Mouse (Mus musculus): Measurements from ENCODE around the gene Ntrk2.
"Not testable (repeated sequence)": the region's sequence is repeated elsewhere in the genome, so short reads cannot be mapped to it uniquely, and the experiment has no call there.

Gene Ntrk2

GRCm38 (mm10) chr13:59107791-59108190 lies 301.4 kb downstream of the Ntrk2 start:
- not testable (repeated sequence) for DNase-seq (ENCODE audit: inconsistent age in 2 of 2, low spot score in 1 of 2)

DNA sequence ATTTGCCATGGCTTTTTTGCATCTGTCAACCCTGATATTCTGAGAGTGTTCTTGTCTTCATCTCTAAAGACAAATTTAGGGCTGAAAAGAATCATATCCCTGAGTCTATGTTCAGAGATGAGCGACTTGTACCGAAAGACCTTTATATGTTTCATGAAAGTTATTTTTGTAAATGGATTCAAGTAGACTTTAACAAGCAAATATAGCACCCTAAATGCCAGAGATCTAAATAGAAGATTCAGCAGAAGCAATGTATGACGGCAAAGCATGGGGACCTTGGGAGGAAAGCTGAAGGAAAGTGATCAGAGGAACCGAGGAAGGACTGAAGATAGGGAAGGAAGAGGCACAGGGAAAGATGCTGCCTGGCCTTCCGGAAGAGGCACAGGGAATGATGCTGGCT lies 303.7 kb downstream of the Ntrk2 start:
- DNase-seq (ENCODE audit: inconsistent age in 2 of 2, low spot score in 1 of 2), result no peak

- no peak for DNase-seq (ENCODE audit: inconsistent age in 2 of 2, low spot score in 1 of 2)
These were observed 308.3 kb downstream of the Ntrk2 start for GRCm38 (mm10) chr13:59114684-59115083.

GRCm38 (mm10) chr13:59115551-59115950 lies 309.2 kb downstream of the Ntrk2 start:
- DNase-seq (ENCODE audit: inconsistent age in 2 of 2, low spot score in 1 of 2), result no peak

DNA sequence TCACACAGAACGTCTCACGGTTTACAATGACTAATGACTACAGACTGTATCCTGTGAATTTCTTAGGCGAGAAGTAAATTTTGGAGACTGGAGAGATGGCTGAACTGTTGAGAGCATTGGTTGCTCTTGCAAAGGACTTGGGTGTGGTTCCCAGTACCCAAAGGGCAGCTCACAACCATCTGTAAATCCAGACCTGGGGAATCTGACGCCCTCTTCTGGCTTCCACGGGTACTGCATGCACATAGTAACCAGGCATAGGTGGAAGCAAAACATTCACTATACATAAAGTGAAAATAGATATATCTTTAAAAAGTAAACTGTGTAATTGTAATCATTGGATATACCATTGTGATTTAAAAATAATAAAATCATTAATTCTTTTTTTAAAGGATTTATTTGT lies 310.9 kb downstream of the Ntrk2 start:
- DNase-seq (ENCODE audit: inconsistent age in 2 of 2, low spot score in 1 of 2), result no peak

- no peak for DNase-seq (ENCODE audit: inconsistent age in 2 of 2, low spot score in 1 of 2)
These were observed 313.4 kb downstream of the Ntrk2 start for GRCm38 (mm10) chr13:59119596-59120394.

DNA sequence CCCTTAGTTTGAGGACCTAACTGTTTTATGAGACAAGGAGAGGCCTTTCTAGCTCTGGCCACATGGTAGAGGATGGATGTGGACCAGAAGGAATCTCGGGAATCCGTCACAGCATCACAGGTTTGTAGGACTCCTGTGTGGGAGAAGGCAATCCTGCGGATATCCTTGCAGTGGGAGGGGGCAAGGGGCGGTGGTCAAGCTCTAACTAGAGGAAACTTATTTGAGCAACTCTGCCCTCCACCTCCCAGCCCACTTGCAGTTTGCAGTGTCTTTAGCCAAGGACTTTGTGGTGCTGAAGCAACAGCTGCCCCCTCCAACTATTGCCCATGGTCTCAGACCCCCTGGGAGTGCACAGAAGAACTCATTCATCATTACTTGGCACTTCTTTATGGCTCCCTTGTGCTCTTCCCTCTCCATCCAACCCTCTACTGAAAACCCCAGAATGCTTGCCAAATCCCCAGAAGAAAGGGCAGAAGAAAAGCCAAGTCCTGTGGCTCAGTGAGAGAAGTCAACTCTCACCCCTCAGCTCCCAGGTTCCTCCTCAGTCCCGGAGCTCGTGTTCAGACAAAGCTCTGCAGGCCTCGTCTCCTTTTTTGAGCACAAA lies 336.9 kb downstream of the Ntrk2 start:
- peak in 1 of 2 experiments; percentile 24 for DNase-seq (ENCODE audit: inconsistent age in 2 of 2, low spot score in 1 of 2)

DNA sequence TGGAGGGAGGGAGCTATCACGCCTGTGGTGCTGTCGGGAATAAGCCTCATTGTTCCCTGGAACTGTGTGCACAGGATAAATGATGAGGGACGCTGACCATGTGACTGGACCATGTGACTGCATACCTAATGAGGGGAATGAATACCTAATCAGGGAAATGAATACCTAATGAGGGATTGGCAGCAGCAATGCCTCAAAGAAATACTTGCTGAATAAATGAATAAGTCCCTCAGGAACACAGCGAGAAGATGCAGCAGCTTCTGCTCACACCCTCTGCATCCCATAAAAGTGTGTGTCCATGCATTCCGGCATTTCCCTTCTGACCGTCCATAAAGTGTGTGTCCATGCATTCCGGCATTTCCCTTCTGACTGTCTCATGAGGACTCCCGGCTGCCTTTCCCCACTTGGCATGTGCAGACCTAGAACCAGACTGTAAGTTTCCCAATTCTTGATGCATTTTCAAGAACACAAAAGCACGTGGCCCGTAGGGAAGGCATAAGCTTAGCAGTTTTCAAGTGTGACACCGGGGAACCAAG lies 338.0 kb downstream of the Ntrk2 start:
- peak in 1 of 2 experiments; percentile 21 for DNase-seq (ENCODE audit: inconsistent age in 2 of 2, low spot score in 1 of 2)

GRCm38 (mm10) chr13:59145677-59146555 lies 339.5 kb downstream of the Ntrk2 start:
- DNase-seq (ENCODE audit: inconsistent age in 2 of 2, low spot score in 1 of 2), result peak; percentile 49 to 72

DNA sequence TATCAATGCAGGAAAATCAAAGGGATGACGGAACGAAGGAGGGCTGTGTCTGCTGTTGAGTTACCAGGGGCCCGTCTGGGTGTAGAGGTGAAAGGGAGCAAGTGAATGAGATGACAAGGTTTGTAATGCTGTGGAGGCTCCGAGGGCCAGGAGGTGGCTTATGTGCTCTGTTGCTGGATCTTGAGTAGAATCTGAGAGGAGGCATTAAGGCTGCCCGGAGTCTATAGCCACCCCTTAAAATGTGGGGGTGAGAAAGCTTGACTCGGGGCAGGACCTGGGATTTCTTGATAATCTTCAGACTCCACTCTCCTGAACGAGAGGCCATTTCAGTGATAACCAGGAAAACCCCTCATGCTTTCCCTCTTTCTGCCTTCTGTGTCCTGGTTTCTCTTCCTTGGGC lies 340.2 kb downstream of the Ntrk2 start:
- no peak for DNase-seq (ENCODE audit: inconsistent age in 2 of 2, low spot score in 1 of 2)

DNA sequence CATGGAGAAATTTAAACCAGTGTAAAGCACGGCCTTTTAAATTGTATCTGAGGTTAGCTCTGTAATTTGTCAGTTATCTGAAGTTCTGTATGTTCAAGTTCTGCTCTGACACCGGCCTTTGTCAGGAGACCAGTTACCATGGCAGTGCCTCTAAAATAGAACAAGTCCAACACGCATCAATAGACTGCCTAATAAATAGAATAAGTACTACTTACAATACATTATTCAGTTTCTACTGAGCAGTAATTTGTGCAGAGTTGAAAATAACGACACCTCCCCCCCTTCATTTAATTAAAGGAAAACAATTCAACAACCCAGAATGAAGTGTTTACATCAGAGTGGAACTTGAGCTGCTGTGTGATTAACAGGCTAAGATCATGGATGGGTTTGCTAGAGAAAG lies 341.6 kb downstream of the Ntrk2 start:
- DNase-seq (ENCODE audit: inconsistent age in 2 of 2, low spot score in 1 of 2), result no peak

DNA sequence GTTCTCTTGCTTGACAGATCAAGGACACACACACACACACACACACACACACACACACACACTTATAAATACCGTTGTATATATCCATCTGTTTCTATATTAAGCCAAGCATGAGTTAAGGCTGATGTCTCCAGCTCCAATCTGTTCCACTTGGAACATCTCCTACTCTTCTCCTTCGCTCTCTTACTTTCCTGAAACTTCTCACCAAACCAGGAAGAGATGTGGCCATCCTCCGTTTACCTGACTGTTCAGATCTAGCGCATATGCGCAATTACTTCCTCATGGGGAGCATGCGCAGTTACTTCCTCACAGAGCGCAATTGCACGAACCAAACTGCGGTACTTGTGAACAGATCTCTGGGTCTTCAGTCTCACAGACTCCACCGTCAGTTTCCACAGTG lies 342.4 kb downstream of the Ntrk2 start:
- no peak for DNase-seq (ENCODE audit: inconsistent age in 2 of 2, low spot score in 1 of 2)

- no peak for DNase-seq (ENCODE audit: inconsistent age in 2 of 2, low spot score in 1 of 2)
These were observed 357.6 kb downstream of the Ntrk2 start for GRCm38 (mm10) chr13:59164015-59164414.

GRCm38 (mm10) chr13:59173840-59174239 lies 367.5 kb downstream of the Ntrk2 start:
- no peak for DNase-seq (ENCODE audit: inconsistent age in 2 of 2, low spot score in 1 of 2)

DNA sequence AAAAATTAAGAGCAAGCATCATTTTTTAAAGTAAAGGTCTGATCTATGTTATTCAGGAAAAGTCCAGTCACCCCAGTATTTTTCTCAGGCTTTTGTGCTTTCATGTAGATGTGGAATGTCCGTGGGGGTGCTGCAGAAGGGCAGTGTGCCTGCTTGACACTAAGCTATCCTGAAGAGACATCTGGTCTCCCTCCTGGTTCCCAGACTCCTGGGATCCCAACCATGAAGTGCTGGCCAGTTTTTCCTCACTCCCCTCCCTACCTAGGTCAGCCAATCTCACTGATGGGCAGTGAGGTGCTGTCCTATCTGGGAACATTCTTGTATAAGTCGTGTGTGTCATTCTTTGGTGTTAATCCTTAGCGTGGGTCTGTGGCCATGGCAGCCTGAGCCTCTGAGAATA lies 369.7 kb downstream of the Ntrk2 start:
- no peak for DNase-seq (ENCODE audit: inconsistent age in 2 of 2, low spot score in 1 of 2)

- DNase-seq (ENCODE audit: inconsistent age in 2 of 2, low spot score in 1 of 2), result no peak
These were observed 370.1 kb downstream of the Ntrk2 start for GRCm38 (mm10) chr13:59176485-59176884.

GRCm38 (mm10) chr13:59177003-59177402 lies 370.6 kb downstream of the Ntrk2 start:
- DNase-seq (ENCODE audit: inconsistent age in 2 of 2, low spot score in 1 of 2), result no peak

DNA sequence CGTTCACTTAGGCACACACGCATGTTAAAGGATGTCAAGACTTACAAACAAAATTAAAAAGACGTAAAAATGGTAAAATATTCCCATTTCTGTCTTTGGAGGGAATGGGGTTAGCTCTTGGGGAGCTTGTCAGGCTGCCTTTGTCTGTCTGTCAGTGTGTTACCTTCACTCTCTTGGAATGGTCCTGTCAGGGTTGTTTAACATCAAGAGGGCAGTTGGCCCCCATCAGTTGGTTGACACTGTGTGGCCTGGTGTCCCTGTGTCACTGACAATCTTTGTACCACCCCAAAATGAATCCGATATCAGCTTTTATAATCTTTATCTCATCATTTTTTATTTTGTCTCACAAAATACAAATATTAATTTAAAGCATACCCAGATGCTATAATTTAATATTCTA lies 373.6 kb downstream of the Ntrk2 start:
- no peak for DNase-seq (ENCODE audit: inconsistent age in 2 of 2, low spot score in 1 of 2)

GRCm38 (mm10) chr13:59180781-59181180 lies 374.4 kb downstream of the Ntrk2 start:
- no peak for DNase-seq (ENCODE audit: inconsistent age in 2 of 2, low spot score in 1 of 2)

DNA sequence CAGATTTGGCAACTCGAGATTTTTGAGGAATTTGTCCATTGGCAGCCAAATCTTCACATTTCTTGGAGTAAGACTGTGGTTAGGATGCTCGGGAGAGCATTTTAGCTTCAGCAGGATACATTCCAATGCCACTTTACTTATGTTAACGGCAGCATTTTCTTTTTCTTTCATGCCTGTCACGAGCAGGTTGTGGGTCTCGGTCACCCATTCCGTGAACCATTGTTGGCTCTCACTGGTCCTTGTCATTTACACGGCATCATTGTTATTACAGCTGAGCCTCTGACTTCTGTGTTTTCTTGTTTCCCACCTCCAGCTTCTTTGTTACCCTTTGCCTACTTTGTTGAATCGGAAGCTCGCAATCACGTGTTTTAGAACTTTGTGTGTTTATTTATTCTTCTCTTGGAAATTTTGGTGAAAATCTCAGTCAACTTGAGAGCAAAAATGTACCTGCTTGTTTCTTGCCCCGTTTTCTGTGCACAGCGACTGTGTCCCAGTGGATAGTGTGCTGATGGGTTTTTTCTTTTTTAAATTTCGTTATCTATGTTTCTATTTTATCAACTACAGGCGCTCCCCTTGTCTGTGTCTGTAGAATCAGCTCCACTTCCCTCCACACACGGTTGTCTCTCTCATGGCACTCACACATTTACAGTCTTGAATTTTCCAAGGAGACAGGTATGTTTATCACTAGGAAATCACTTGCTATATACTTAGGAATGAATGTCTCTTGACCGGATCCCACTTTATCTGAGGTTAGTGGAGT lies 375.0 kb downstream of the Ntrk2 start:
- DNase-seq (ENCODE audit: inconsistent age in 2 of 2, low spot score in 1 of 2), result no peak

GRCm38 (mm10) chr13:59182630-59183029 lies 376.3 kb downstream of the Ntrk2 start:
- DNase-seq (ENCODE audit: inconsistent age in 2 of 2, low spot score in 1 of 2), result peak in 1 of 2 experiments; percentile 23

All from adrenal gland, adult (tissue).